Mouse (Mus musculus) heart, postnatal 4 days (tissue): ENCODE data around the gene Gm42674. TPM values are rescaled to one million over a fixed set of nuclear protein-coding genes. Genes with fewer than 3 reads are reported as not detected.

Experiments
- DNase-seq: peaks from one replicate; pipeline ENCODE4 v3.0.0; 2021
- total RNA-seq, 2 experiments: library from RNA; stranded (reverse); gene quantifications; 2 replicates each; pipeline ENCODE4 v1.2.3; 2021

Gm42674 gene
- total RNA-seq, result not detected

DNA sequence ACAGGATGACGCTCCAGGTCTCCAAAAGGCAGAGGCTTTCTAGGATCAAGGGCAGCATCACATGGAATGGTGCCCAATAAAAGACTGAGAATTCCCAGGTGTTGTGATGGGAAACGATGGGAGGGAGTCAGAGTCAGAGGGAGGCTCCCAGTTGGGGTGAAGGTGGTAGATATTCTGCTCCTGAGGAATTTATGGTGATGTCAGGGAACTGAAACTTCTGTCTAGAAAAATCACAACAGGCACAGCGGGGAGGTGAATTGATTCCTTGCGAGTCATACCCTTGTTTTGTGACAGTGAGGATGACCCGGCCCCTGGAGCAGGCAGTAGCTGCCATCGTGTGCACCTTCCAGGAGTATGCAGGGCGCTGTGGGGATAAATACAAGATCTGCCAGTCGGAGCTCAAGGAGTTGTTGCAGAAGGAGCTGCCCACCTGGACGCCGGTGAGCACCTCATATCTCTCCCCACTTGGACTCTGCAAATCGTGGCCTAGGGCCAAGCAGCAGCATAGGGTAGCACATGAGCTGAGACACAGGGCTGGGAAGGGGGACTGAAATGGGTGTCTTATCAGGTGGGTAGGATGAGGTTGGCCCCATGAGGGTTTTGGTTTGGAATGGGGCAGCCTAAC lies at the start of gene Gm42674:
Gm42674 (plus strand) TSS at position 419 of the 625 bp plus-strand sequence.
- no peak for DNase-seq

DNA sequence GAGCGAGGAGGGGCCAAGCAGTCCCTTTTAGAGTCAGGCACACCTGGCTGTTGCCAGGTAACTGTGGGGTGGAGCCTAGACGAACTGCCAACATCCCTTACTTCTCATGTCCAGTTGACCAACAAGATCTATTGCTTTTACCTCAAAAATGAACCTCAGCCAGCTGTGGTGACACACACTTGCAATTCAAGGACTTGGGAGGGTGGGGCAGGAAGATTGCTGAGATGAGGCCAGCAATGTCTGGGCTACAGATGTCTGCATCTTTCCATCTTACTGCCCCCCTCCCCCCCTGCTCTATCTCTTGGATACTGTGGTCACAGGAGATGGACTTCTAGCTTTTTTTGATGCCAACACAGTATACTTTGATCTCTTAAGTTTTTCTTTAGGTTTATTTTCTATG lies 49.5 kb upstream of the Gm42674 start:
- DNase-seq, result no peak

DNA sequence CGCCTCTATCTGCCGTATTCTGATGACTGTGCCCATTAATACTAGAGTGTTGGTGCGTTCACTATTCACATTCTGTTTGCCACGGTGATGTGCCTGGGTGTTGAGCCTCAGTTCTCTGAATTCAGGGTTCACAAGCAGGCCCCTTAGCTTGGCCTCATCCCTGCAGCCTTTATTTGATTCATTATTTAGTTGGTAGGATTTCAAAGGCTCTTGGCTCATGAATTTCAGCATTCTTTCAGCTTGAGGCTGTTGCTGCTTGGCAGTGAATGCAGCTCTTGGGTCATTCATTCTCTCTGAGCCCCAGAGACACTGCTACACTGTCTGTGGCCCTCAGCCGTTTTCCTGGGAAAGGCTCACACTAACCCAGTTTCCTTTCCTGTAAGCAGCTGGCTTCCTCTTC lies 45.8 kb upstream of the Gm42674 start:
- peak; percentile 44 for DNase-seq

DNA sequence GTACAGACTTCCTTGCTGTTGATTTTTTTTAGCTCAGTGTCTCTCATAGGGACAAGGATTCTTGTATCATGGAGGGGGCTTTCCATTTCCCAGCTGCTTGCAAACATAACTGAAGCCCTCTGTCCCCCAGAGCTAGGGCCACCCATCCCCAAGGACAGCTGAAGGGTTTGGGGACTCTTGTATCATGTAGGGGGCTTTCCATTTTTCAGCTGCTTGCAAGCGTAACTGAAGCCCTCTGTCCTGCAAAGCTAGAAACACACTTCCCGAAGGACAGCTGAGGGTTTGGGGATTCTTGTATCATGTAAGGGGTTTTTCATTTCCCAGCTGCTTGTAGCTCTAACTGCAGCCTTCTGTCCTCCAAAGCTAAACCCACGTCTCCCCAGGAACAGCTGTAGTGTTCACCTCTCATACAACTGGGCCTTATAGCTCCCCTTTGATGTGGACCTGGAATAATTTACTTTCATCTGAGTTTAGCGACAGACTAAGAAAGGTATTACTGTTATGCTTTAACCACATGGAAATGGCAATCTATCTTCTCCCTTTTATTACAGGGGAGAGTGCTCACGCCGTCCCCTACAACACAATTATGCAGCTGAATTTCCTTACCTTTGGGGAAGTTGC lies 41.6 kb upstream of the Gm42674 start, which contains the start of gene S100a3:
S100a3 (plus strand) TSS at position 571 of the 621 bp plus-strand sequence.
- no peak for DNase-seq

DNA sequence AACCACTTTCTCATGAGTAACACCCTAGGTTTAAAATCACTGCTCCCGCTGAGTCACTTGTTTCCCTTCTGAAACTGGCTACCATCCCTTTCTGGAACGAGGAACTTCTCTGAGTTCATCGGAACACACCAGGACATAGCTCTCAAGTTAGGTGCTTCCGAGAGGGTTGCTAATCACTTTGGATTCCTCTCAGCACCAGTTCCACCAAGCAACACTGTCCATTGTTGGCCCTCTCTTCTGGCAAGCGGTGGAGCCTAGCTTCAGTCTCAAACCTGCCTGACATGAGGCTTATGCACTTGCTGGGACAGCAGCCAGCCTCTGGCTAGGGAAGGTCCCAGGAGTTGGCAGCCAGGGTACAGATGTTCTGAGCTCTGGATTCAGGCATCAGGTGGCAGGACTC lies 27.0 kb upstream of the Gm42674 start:
- DNase-seq, result no peak

DNA sequence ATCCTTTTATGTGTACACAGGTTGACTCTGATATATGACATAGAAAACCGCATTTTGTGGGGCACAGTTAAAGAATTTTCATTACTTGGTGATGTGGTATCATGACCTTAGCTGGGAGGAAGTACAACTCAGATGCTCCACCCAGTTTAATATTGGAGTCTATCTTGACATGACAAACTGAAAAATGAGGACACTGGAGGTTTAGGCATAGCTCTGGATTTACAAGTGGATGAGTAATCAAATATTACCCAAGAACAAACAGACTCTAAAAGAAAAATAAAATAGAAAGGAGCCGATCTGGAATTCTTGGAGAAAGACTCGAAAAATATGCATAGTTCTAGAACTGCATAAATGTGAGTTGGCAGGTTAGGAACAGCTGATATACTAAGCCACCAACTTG lies 26.4 kb upstream of the Gm42674 start:
- no peak for DNase-seq

DNA sequence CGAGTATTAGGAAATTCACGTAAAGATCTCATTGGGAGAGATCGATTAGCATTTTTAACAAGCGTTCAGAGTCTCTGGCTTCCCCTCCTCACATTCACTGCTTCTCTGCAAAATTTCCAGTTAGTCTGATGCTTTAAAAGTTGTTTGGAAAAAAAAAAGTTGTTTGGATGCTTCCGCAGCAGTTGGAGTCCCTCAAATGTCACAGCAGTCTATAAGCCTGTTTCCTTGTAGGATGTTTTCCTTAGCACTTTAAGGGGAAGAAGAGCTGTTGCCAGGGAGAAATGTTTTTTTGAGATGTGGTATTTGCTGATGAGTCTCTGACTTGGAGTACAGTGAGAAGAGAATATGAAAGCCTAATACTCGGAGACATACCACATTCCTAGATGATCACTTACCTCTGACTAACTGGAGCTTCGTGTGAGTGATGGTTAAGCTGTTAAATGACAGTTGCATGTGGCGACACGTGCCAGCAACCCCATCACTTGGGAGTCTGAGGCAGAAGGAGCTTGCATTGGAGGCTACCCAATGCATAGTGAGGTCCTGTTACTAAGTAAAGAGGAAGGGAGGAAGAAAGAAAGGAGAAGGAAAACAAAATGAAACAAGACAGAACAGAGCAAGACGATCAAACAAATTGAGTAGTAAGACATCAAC lies 25.2 kb upstream of the Gm42674 start:
- no peak for DNase-seq

DNA sequence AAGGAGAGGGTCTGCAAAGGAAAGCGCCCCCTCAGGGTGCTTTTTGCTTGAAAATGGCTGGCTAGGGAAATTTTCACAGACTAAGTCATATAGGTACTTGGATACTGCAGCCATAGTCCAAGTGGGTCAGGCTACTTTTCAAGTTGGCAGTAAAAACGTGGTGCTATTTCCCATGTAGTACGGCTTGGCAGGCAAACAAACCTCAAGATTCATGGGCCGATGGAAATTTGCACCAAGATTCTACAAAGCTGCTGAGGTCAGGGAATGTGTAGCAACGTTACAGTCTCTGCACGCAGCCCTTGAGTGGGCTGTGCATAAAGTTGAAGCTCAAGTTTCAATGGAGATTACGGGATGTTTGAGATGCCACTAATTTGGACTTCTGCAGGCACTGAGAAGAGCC lies 22.3 kb upstream of the Gm42674 start:
- DNase-seq, result no peak

DNA sequence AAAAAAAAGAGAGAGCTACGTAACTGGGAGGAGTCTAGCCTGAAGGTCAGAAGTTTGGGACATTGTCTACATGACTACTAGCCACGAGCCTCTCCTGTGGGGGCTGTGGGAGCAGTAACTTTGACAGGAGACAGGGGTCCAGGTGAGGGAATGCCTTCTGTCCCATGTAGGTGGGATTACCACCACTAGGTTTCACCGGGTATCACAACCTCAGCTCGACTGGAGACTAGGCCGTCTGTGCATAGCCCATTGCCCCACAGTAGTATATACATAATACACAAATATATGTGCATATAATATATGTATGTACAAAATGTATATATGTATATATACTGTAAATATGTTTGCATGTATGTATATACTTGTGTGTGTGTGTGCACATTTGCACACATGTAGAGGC lies 20.6 kb upstream of the Gm42674 start:
- no peak for DNase-seq

DNA sequence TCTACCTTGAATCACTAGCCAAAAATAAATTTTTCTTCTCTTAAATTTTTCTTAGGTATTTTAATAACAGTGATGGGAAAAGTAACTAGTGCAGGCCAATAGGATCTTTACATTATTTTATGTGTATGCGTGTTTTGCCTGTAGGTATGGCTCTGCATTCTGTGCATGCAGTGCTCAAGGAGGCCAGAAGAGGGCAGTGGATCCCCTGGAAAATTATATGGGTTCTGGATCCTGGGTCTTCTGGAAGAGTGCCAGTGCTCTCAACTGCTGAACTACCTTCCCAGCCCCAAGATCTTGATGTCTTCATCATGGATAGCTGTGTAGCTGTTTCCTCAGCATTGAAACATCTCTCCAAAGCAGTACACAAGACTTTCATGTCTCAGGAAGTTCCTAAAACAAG lies 19.5 kb upstream of the Gm42674 start:
- DNase-seq, result no peak

DNA sequence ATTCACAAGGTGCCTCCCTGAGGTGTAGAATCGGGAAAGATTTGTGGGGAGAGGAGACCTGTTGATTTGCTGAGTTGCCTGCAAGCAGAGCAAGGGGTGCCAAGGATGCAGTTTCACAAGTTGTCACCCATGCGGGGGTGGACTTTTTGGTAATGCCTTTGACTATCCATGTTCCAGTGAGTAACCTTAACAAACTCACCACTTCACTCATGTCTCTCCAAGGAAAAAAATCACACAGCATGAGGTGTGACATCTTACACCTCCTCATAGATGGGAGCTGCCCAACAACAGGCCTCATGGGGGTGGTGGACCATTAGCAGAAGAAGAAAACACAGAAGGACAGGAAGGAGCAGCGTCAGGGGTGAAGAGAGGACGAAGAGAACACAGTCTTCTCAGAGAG lies 19.1 kb upstream of the Gm42674 start:
- DNase-seq, result no peak

DNA sequence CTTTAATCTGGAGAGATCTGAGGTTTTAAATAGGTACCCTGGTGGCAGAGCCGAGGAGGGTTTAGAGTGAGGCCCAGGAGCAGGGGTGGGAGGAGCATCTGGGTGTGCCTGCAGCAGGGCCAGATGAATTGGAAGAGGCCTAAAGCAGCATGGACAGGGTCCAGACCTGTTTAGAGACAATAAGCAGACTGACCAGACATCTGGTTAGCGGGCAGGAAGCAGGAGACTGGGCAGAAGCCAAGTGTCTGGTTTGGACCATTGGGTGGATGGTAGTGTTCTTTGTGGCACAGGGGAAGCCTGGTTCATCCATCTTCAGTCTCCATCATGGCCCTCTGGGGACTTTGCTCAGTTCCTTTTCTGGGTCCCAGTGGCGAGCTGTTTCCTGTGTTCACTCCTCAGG lies 17.8 kb upstream of the Gm42674 start:
- DNase-seq, result peak; percentile 47

DNA sequence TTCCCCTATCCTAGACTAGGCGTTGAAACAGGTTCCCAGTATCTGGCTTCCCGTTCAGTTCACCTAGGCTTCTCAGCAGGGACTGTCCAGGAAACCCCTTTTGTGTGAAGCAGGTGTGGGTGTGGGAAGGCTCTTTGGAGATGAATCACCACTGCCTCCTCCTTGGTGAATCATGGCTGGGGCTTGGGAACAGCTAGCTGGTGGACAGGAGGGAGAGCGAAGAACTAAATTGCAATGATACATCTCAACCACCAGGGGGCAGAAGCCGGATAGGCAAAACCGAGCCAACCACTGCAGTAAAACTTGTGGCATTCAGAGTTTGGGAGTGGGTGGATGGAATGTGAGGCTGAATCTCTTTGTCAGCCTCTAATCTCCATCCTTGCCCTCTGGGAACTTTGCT lies 16.1 kb upstream of the Gm42674 start:
- DNase-seq, result peak; percentile 74

DNA sequence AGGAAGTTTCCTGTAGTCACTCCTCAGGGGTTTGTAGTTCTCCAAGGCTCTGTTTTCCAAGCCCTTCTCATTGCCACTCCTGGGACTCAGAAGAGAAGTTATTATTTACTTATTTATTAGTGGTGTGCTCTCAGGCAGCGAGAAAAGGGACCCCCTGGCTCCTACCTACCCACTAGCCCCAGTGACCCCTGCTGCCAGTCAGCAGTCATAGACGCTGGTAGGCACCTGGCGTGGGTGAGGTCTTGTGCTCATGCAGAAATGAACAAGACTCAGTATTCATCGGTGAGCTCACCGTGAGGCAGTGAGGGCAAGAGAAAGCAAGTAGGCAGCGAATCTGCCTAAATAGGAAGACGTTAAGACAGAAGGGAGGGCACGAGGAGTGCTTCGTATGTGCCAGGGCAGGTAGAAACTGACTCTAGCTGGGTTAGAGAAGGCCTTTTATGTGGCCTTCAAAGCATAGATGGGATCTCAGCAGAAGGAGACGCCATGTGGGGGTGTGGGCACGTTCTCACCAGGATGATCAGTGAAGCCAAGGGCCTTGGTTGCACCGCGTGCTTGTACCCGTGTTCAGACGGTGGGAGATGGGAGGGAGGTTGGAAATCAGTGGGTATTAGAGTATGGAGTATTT lies 15.6 kb upstream of the Gm42674 start:
- DNase-seq, result no peak

DNA sequence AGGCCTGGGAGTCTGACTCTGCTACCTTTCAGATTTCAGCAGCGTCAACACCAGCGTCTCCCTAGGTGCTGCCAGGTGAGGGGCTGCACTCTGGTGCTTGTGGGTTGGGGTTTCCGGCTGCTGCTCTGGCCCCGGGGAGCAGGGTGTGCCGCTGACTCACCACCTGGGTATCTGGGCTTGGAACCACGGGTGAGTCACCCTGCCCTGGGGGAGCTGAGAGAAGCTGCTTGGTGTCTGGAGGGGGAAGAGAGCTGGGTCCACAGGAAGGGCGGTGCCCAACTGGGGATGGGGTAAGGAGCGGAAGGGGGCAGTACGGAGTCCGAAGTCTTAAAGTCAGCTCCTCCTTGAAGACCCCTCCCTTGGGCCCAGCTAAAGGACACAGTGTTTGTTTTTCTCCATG lies 14.8 kb upstream of the Gm42674 start:
- peak; percentile 74 for DNase-seq

DNA sequence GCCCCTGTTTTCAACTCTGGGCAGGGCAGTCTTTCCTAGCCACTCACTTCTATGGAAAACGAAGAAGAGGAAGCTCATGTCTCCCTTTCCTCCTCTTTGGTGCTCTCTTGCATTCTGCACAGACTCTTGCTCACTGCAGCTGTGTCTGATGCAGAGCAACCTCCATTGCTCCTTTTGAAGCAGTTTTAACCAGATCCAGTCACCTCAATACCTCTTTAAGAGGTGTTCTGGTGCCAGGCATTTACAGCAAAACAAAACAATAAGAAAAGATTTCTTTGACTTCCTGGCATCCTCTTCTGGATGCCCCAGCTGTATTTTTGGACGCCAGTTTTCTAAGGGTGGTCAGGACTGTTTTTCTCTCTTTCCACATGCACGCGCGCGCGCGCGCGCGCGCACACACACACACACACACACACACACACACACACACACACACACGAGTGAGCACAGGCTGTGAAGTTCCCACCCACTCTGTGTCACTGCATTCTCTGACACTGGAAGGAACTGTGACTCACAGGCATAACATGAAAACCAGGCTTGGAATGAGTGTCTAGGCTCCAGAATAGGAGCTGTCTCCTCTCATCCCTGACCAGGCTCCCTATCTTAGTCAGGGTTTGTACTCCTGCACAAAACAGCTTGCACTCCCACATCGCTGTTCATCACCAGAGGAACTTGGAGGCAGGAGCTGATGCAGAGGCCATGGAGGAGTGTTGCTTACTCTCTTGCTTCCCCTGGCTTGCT lies 14.2 kb upstream of the Gm42674 start:
- peak; percentile 36 for DNase-seq

DNA sequence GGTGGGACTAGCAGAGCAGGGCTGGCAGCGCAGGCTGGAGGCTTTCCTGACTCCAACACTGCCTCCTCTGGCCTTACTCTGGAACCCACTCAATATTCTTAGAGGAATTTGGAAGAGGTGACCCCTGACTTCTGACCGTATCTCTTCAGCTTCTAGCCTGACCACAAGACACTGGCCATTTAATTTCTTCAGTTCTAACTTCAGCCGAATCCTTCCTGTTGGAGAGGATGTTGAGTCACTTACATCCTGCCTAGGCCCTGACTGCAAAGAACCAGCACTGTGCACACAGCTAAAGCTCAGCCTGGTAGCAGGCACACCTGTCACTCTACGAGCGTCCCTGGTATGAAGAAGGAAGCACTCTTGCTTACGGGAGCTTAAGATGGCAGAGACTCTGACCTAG lies 12.3 kb upstream of the Gm42674 start:
- no peak for DNase-seq

DNA sequence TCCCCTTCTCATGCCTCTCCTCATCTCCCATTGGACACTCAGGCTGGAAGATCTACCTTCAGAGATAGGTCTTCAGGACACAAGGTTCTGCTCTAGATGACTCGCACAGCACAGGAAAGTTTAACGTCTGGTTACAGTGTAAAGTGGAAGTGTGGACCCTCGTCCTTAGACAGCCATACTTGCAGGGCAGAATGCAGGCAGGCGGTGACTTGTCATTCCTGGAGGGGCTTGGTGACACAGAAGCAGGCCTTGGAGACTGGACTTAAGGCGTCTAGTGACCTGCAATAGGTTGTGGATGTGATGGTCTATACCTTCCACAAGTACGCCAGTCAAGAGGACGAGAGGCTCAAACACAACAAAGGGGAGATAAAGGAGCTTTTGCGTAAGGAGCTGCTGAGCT lies 11.8 kb upstream of the Gm42674 start, which contains the start of gene S100a2:
S100a2 (plus strand) TSS at position 301 of the 400 bp plus-strand sequence.
- DNase-seq, result no peak

DNA sequence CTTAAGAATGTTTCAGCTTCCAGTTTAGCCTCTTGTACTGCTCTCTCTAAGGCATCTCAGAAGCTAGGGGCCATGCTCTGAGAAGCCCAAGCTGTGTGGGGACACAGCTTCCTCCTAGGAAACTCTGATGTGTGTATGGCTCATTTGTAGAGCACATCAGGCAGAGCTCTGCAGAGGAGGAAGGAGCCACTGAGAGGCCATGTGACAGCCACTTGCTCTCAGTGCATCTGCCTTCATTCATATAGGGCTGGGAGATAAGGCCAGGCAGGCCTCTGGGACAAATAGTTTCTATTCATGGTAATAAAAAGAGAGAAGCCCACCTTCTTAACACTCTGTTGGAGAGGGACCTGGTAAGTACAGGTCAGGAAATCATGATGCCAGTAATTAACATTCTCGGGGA lies 7.2 kb upstream of the Gm42674 start:
- DNase-seq, result no peak

DNA sequence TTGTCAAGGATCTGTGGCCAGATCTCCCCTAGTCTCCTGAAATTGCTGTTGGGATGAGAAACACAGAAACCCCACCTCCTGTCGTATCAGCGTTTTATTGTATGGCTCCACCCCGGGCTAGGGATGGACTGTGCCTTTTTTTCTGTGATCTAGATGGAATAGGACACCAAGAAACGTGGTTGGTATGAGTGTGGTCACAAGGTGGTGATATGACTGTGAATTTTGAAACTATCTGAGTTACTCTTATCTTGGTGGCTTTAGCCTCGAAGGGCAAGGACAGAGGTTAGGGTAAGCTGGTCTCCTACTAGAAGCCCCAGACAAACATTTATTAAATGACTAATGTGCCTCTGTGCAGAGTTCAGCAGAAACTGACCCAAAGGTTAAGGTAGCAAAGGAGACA lies 6.1 kb upstream of the Gm42674 start:
- DNase-seq, result no peak

DNA sequence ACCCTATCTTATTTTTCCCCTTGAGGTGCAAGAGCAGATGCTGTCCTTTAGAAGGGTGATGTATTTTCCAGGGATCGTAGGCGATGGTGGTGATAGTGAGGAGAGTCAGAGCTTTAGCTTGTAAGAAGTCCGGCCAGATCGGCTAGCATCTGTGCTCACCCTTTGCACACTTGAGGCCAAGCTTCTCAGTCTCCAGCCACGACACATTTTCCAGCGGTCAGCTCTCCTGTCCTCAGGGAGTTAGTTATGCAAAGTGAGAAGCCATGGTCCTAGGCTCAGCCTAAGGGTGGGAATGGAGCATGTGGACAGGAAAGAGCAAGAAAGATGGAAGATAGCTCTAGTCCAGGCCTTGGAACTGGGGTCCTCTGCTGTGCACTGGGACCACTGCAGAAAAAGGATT lies 4.9 kb upstream of the Gm42674 start:
- no peak for DNase-seq

DNA sequence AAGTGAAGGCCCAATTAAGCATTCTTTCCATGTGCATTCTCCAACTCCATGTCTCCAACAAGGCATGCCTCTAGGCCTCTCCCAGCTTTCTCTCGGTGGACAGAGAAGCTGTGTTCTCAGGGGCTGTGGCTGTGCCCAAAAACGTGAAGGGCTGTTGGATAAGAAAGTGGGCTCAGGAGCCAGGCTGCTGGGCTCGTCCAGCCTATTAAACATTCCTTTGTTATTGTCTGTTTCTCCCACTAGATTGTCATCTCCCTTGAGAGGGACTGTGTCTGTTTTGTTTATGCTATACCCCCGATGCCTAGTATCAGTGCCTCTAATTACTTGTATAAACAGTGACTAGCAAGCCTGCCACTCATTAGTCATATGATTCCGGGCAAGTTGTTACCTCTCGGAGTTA lies 4.0 kb upstream of the Gm42674 start:
- DNase-seq, result no peak

DNA sequence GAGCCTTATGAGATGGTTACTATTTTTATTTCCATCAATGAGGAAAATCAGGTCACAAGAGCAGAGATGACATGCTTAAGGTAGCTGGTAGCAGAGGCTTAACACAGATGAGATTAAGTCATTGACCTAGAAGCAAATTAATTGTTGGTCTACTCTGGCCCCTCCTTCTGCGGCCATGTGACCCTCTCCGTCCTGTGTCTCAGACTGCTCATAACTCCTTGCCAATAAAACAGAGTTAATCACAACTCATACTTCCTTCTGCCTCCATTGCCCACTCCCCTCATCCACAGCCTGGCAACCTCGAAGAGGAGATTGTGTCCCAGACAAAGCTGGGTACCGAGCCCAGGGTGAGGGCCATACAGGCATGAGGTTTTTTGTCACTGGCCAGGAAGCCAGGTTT lies 3.5 kb upstream of the Gm42674 start:
- DNase-seq, result no peak
